Mouse (Mus musculus) right cerebral cortex, adult 2 months (tissue): Measurements from ENCODE around the gene Efna2.

Experiments used
- DNase-seq, 2 experiments: peaks; one replicate each; pipeline ENCODE4 v3.0.0; 2021 to 2022; ENCODE audit warnings: low spot score in 2 of 2

Efna2 gene

GRCm38 (mm10) chr10:80227877-80228775 lies 48.8 kb downstream of the Efna2 start:
- DNase-seq, result no peak

- no peak for DNase-seq
Measured at GRCm38 (mm10) chr10:80236145-80236825, 57.0 kb downstream of the Efna2 start.

- no peak for DNase-seq
Measured at GRCm38 (mm10) chr10:80237020-80237419, 57.7 kb downstream of the Efna2 start.

- DNase-seq, result no peak
Measured at GRCm38 (mm10) chr10:80238306-80238705, 59.0 kb downstream of the Efna2 start.
